ENCODE assay signal across 8 mouse cellular contexts in the genomic region with DNA sequence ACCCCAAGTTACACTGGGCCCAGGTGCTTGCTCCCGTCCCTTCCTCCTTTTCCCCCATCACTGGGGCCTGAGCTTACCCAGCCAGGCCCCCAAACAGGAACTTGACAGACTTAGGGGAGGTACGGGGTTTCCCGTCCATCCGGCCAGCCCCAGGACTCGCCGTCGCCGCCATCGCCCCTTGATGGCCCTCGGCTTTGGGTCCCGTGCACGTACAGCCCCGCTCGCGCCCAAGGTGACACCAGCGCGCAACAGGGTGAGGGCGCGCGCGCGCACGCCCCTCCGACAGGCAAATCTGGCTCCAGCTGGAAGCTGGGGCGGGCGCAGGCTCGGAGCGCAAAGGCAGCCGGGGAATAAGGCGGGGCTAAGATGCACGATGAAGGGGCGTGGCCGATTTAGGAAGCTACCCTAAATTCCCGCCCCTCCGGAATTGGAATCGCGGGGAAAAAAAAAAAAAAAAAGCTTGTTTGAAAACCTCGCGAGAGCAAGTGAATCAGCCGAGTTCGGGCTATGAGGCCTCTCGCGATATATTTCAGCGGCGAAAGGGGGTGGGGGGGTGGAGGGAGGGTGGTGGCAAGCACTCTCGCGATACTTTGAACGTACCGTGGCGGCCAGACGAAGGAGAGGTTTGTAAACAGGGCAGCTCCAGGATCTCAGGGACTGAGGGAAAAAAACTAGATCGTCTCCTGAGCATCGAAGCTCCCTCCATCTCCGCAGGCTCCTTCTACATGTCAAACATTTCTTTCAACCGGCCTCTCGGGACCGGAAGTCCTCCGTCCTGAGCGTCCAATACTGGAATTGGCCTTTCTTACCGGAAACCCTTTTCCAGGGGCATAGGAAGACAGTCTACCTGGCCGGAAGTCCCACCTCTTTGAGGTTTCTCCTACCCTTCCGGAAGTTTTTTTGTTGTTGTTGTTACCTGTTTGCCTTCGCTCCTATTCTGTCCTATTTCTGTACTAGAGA. TPM values are rescaled to one million over a fixed set of nuclear protein-coding genes. Genes with fewer than 3 reads are reported as not detected.
DNase-seq lines count a peak whose midpoint lies in the region; ATAC-seq lines count a peak whose summit lies in the region.

A gene (plus strand): TSS at position 545 of the 960 bp plus-strand sequence.
A gene (minus strand): TSS at position 789 of the 960 bp plus-strand sequence.

- no peaks in the 10 kb centered on the region for H3K9me3 ChIP-seq in intestine, embryonic 14.5 days (ENCODE audit: control insufficient read depth, low read length)

- H3K4me3 ChIP-seq in intestine, embryonic 14.5 days (ENCODE audit: low read depth, low read length) = peak within 1 kb of the TSS; percentile 77

- ATAC-seq in intestine, embryonic 14.5 days (replicated peaks; ENCODE audit: low FRiP score, low TSS enrichment, low read depth) = peak; percentile 82

- peak within 1 kb of the TSS; percentile 96 for H3K27ac ChIP-seq in intestine, embryonic 14.5 days (ENCODE audit: low read depth)

- no peaks in the 10 kb centered on the region for H3K27me3 ChIP-seq in intestine, embryonic 14.5 days (replicated peaks; ENCODE audit: control insufficient read depth, insufficient read depth, low read length)

- H3K4me2 ChIP-seq in intestine, embryonic 14.5 days (ENCODE audit: low read length) = peak within 1 kb of the TSS; percentile 99

- intact Hi-C loops in left cerebral cortex, postnatal 14 days (cut with DNase I) = loop anchor here (10.0 kb wide), 1 partner anchor 212 kb away; a partner anchor contains a TSS

- peak; percentile 87 to 90 for DNase-seq in adrenal gland, adult 18-20 months (ENCODE audit: low spot score in 2 of 2)
- DNase-seq in embryo, embryonic 11 days = peak; percentile 100
- DNase-seq in gastrocnemius, postnatal 25 days = peak; percentile 96
- DNase-seq in intestine, embryonic 14.5 days (ENCODE audit: low spot score) = peak; percentile 97
- peak; percentile 97 to 99 for DNase-seq in left cerebral cortex, postnatal 14 days (ENCODE audit: low spot score in 2 of 2)
- peak; percentile 99 for DNase-seq in mesoderm, embryonic 11.5 days (ENCODE audit: low read depth, low spot score)
- DNase-seq in right cerebral cortex, postnatal 36 days (ENCODE audit: low spot score in 2 of 2) = peak; percentile 96
- DNase-seq in yolk sac, embryonic 10.5 days (ENCODE audit: low spot score) = peak; percentile 98

- WGBS in intestine, embryonic 14.5 days = under 1% methylated on average over 63 of the region's 63 CpGs

- peak within 1 kb of the TSS; percentile 82 for H3K9ac ChIP-seq in intestine, embryonic 14.5 days (ENCODE audit: low read length)

- H3K4me1 ChIP-seq in intestine, embryonic 14.5 days (replicated peaks; ENCODE audit: control insufficient read depth, insufficient read depth, low read length) = peaks cover 43% of the 10 kb centered on the region

- H3K36me3 ChIP-seq in intestine, embryonic 14.5 days (ENCODE audit: control insufficient read depth, insufficient read depth, low read length) = peaks cover 62% of the 10 kb centered on the region

RNA-seq across cellular contexts. Expression of the first gene that starts in this region (rescaled TPM):
- total RNA-seq in adrenal gland, adult 18-20 months (2021) = 10 to 100 TPM; 72.6 to 80.7 TPM
- total RNA-seq in gastrocnemius, postnatal 25 days (2021) = 10 to 100 TPM; 29.5 to 32.6 TPM
- 101 and 115 TPM in 2 replicates for polyA plus RNA-seq in intestine, embryonic 14.5 days (2014; fragmentation: Nextera tagmentation; extraction: Ambion mirVana)
- total RNA-seq in left cerebral cortex, postnatal 14 days (2021) = 10 to 100 TPM; 67.3 to 69.1 TPM

RNA-seq across cellular contexts. Expression of the second gene that starts in this region (rescaled TPM):
- 100 to 1,000 TPM; 131 to 138 TPM for total RNA-seq in adrenal gland, adult 18-20 months (2021)
- 100 to 1,000 TPM; 307 to 310 TPM for total RNA-seq in gastrocnemius, postnatal 25 days (2021)
- 155 and 158 TPM in 2 replicates for polyA plus RNA-seq in intestine, embryonic 14.5 days (2014; fragmentation: Nextera tagmentation; extraction: Ambion mirVana)
- 100 to 1,000 TPM; 120 to 125 TPM for total RNA-seq in left cerebral cortex, postnatal 14 days (2021)

Comparison
In these comparisons a context has a peak if more than half of its experiments do, and no peak if none do; other contexts are left out.
1. Peak in every context shown above with its lines: DNase-seq, ATAC-seq, H3K4me3 ChIP-seq and H3K27ac ChIP-seq.